Mouse (Mus musculus) lung, postnatal 0 days (tissue): ENCODE results near the gene Hmgb3.

Experiments
- CTCF ChIP-seq: IDR thresholded peaks from 2 replicates; pipeline ENCODE4 v1.5.1; 2016; ENCODE audit warnings: antibody characterized with exemption, mild to moderate bottlenecking
- EP300 ChIP-seq: IDR thresholded peaks from 2 replicates; pipeline ENCODE4 v1.6.1; 2016; ENCODE audit warnings: antibody characterized with exemption, mild to moderate bottlenecking, control low read depth

GRCm38 (mm10) chrX:71528646-71529045 lies 27.1 kb upstream of the Hmgb3 start:
- TF ChIP-seq EP300, result no peak
- TF ChIP-seq CTCF, result no peak
